Mouse (Mus musculus) MEL (cell line): Measurements from ENCODE around the gene Usp5. TPM values are rescaled to one million over a fixed set of nuclear protein-coding genes. Genes with fewer than 3 reads are reported as not detected.

ENCODE experiments used
- DNase-seq: peaks from one replicate; pipeline ENCODE4 v3.0.0; 2011; ENCODE audit warnings: low read depth, low spot score
- H3K27ac ChIP-seq: 2 replicates; pipeline ENCODE4 v1.5.1; 2012; ENCODE audit warnings: low read depth, mild to moderate bottlenecking, control low read depth, low read length, moderate library complexity; ENCODE audit not compliant: control insufficient read depth
- H3K27me3 ChIP-seq, 2 experiments: fragments of 150-350 bp in 1 of 2; sonication (generic) in 1 of 2; 2 replicates each; pipeline ENCODE4 v1.6.1; 2012; ENCODE audit warnings: low read length in 2 of 2, mild to moderate bottlenecking in 2 of 2, improper control_type of control experiment in 1 of 2, moderate library complexity in 1 of 2; ENCODE audit not compliant: insufficient read depth in 2 of 2, control insufficient read depth in 1 of 2
- H3K36me3 ChIP-seq, 2 experiments: 2 replicates each; pipeline ENCODE4 v1.6.1; 2012 to 2014; ENCODE audit warnings: low read length in 2 of 2, improper control_type of control experiment in 1 of 2, inconsistent platforms in 1 of 2, mild to moderate bottlenecking in 1 of 2; ENCODE audit not compliant: insufficient read depth in 2 of 2, control insufficient read depth in 1 of 2
- H3K4me1 ChIP-seq, 2 experiments: fragments of 150-350 bp in 1 of 2; sonication (generic) in 1 of 2; 2 replicates each; pipeline ENCODE4 v1.6.1; 2012; ENCODE audit warnings: low read length in 2 of 2, improper control_type of control experiment in 1 of 2, mild to moderate bottlenecking in 1 of 2; ENCODE audit not compliant: insufficient read depth in 2 of 2, control insufficient read depth in 1 of 2
- H3K4me3 ChIP-seq, 2 experiments: fragments of 150-350 bp in 1 of 2; sonication (generic) in 1 of 2; 2 replicates each; pipeline ENCODE4 v1.5.1; 2012; ENCODE audit warnings: low read depth in 2 of 2, low read length in 2 of 2, mild to moderate bottlenecking in 2 of 2, moderate library complexity in 2 of 2, control low read depth in 1 of 2, improper control_type of control experiment in 1 of 2; ENCODE audit not compliant: control insufficient read depth in 1 of 2, insufficient read depth in 1 of 2
- H3K79me2 ChIP-seq: 2 replicates; pipeline ENCODE4 v1.6.1; 2012; ENCODE audit warnings: mild to moderate bottlenecking, low read length, moderate library complexity; ENCODE audit not compliant: control insufficient read depth, poor library complexity, insufficient read depth
- H3K9ac ChIP-seq: 2 replicates; pipeline ENCODE4 v1.6.1; 2012; ENCODE audit warnings: low read depth, mild to moderate bottlenecking, control low read depth, low read length, moderate library complexity; ENCODE audit not compliant: control insufficient read depth, poor library complexity, severe bottlenecking
- H3K9me3 ChIP-seq: fragments of 150-350 bp; sonication (generic); replicated peaks from 2 replicates; pipeline ENCODE4 v1.6.1; 2012; ENCODE audit warnings: mild to moderate bottlenecking, low read length, improper control_type of control experiment, moderate library complexity; ENCODE audit not compliant: insufficient read depth
- CHD1 ChIP-seq: IDR thresholded peaks from 2 replicates; pipeline ENCODE4 v1.6.1; 2012; ENCODE audit warnings: low read depth, mild to moderate bottlenecking, inconsistent platforms, low read length, improper control_type of control experiment
- EP300 ChIP-seq, 2 experiments: IDR thresholded peaks; 2 replicates each; pipeline ENCODE4 v1.6.1; 2011; ENCODE audit warnings: improper control_type of control experiment in 2 of 2, low read length in 2 of 2, low read depth in 1 of 2, mild to moderate bottlenecking in 1 of 2
- GATA1 ChIP-seq: IDR thresholded peaks from 2 replicates; pipeline ENCODE4 v1.6.1; 2011; ENCODE audit warnings: low read depth, low read length, improper control_type of control experiment
- JUND ChIP-seq: IDR thresholded peaks from 2 replicates; pipeline ENCODE4 v1.6.1; 2011; ENCODE audit warnings: low read depth, mild to moderate bottlenecking, improper control_type of control experiment, low read length
- MAZ ChIP-seq: IDR thresholded peaks from 2 replicates; pipeline ENCODE4 v1.6.1; 2012; ENCODE audit warnings: low read depth, mild to moderate bottlenecking, inconsistent platforms, low read length, improper control_type of control experiment
- MEF2A ChIP-seq: IDR thresholded peaks from 2 replicates; pipeline ENCODE4 v1.6.1; 2014; ENCODE audit warnings: low read depth, mild to moderate bottlenecking, inconsistent platforms, low read length, improper control_type of control experiment; ENCODE audit not compliant: poor library complexity, insufficient replicate concordance, severe bottlenecking; ENCODE audit errors: extremely low read depth
- NRF1 ChIP-seq: IDR thresholded peaks from 2 replicates; pipeline ENCODE4 v1.6.1; 2014; ENCODE audit warnings: low read depth, mild to moderate bottlenecking, inconsistent platforms, low read length, improper control_type of control experiment, moderate library complexity; ENCODE audit not compliant: poor library complexity, insufficient read depth, severe bottlenecking
- RCOR1 ChIP-seq: IDR thresholded peaks from 2 replicates; pipeline ENCODE4 v1.6.1; 2012; ENCODE audit warnings: low read depth, mild to moderate bottlenecking, inconsistent platforms, low read length, improper control_type of control experiment
- TAL1 ChIP-seq: IDR thresholded peaks from 2 replicates; pipeline ENCODE4 v1.6.1; 2012; ENCODE audit warnings: mild to moderate bottlenecking, inconsistent platforms, low read length, moderate library complexity, mixed read lengths
- TBP ChIP-seq: IDR thresholded peaks from 2 replicates; pipeline ENCODE4 v1.8.0; 2011; ENCODE audit warnings: low read depth, low read length, improper control_type of control experiment
- USF1 ChIP-seq: IDR thresholded peaks from 2 replicates; pipeline ENCODE4 v1.6.1; 2014; ENCODE audit warnings: low read depth, mild to moderate bottlenecking, inconsistent platforms, low read length, improper control_type of control experiment, moderate library complexity
- USF2 ChIP-seq, 2 experiments: IDR thresholded peaks; 2 replicates each; pipeline ENCODE4 v1.6.1; 2011 to 2012; ENCODE audit warnings: improper control_type of control experiment in 2 of 2, low read length in 2 of 2, borderline replicate concordance in 1 of 2, inconsistent platforms in 1 of 2, low read depth in 1 of 2, mild to moderate bottlenecking in 1 of 2; ENCODE audit not compliant: insufficient read depth in 1 of 2
- ZNF384 ChIP-seq: IDR thresholded peaks from 2 replicates; pipeline ENCODE4 v1.6.1; 2012; ENCODE audit warnings: low read depth, mild to moderate bottlenecking, inconsistent platforms, low read length, improper control_type of control experiment
- polyA plus RNA-seq, 2 experiments: library from polyadenylated mRNA; stranded (reverse) in 1 of 2; unstranded in 1 of 2; fragments of >175 nt in 1 of 2; fragments of >200 nt in 1 of 2; gene quantifications; 2 replicates each; pipeline versions ENCODE4 v1.2.1 to v1.2.4; 2012; ENCODE audit warnings: low replicate concordance in 2 of 2, low read depth in 1 of 2; ENCODE audit not compliant: insufficient read length in 2 of 2, insufficient read depth in 1 of 2, missing spikeins in 1 of 2
- total RNA-seq: library from RNA; depleted of rRNA; stranded (reverse); fragments of 300-350 nt; gene quantifications from 2 replicates; pipeline ENCODE4 v1.2.3, GENCODE M21; 2012; rRNA removed

Gene Usp5
- total and polyA plus RNA-seq, 3 experiments: 102 to 129 TPM; not detected in 1

GRCm38 (mm10) chr6:124767536-124767919, 61.8 kb downstream of the Usp5 start:
- no peaks in the 10 kb centered on the region for H3K9me3 ChIP-seq
- no peaks in the 10 kb centered on the region; the same call in 1 of the 2 replicates for H3K79me2 ChIP-seq
- H3K9ac ChIP-seq: no peak overlapping the region

GRCm38 (mm10) chr6:124765951-124766350, 63.3 kb downstream of the Usp5 start:
- no peaks in the 10 kb centered on the region for H3K27me3 ChIP-seq
- no peak overlapping the region for H3K9ac ChIP-seq
- peaks cover 0 to 15% of the 10 kb centered on the region in 2 experiments; a peak in 2 of 4 replicates for H3K4me1 ChIP-seq
- no peak overlapping the region for H3K4me3 ChIP-seq
- no peak for TF ChIP-seq MAZ
- TF ChIP-seq GATA1: no peak
- TF ChIP-seq TBP: no peak
- no peak for TF ChIP-seq ZNF384
- no peak for TF ChIP-seq EP300 (IDR thresholded peaks at IDR 0.05; ENCODE audit: low read depth in 1 of 2, low read length in 2 of 2)
- no peak for DNase-seq
- H3K36me3 ChIP-seq: peaks cover 0 to 6% of the 10 kb centered on the region in 2 experiments; a peak in 1 of 4 replicates
- H3K79me2 ChIP-seq: no peaks in the 10 kb centered on the region; the same call in 1 of the 2 replicates
- H3K9me3 ChIP-seq: no peaks in the 10 kb centered on the region
- H3K27ac ChIP-seq: no peak overlapping the region

More at GRCm38 (mm10) chr6:124767536-124767919, 61.8 kb downstream of the Usp5 start:
- no peak for TF ChIP-seq RCOR1
- no peak for TF ChIP-seq MEF2A
- TF ChIP-seq MAZ: no peak
- TF ChIP-seq USF2 (IDR thresholded peaks at IDR 0.05; ENCODE audit: borderline replicate concordance in 1 of 2, insufficient read depth in 1 of 2, low read depth in 1 of 2, low read length in 2 of 2): no peak
- no peak for TF ChIP-seq CHD1
- TF ChIP-seq NRF1: no peak
- TF ChIP-seq TAL1: no peak
- TF ChIP-seq JUND: no peak
- TF ChIP-seq USF1: no peak
- H3K4me1 ChIP-seq: peaks cover 0 to 15% of the 10 kb centered on the region in 2 experiments; a peak in 2 of 4 replicates
- H3K27ac ChIP-seq: no peak overlapping the region
- H3K4me3 ChIP-seq: no peak overlapping the region
- no peaks in the 10 kb centered on the region; a peak in 1 of 4 replicates for H3K27me3 ChIP-seq
- DNase-seq: no peak
- peaks cover 0 to 6% of the 10 kb centered on the region in 2 experiments; a peak in 1 of 4 replicates for H3K36me3 ChIP-seq

Other genes starting within 250 kb of the Usp5 start
- gene C1s2, start 193.4 kb downstream of the Usp5 start, total RNA-seq: 0.12 and 0.16 TPM in 2 replicates
- gene C1s2, start 193.4 kb downstream of the Usp5 start, polyA plus RNA-seq: under 1 TPM in 1 of 2 experiments, not detected in 1; 0.25 TPM
- gene Lpcat3, start 166.5 kb downstream of the Usp5 start, total RNA-seq: 135 and 143 TPM in 2 replicates
- gene Lpcat3, start 166.5 kb downstream of the Usp5 start, polyA plus RNA-seq: 100 to 1,000 TPM in 1 of 2 experiments, not detected in 1; 337 TPM
- 378 and 391 TPM in 2 replicates for gene Emg1, start 117.3 kb downstream of the Usp5 start, total RNA-seq
- gene Emg1, start 117.3 kb downstream of the Usp5 start, polyA plus RNA-seq: 100 to 1,000 TPM in 1 of 2 experiments, not detected in 1; 346 TPM
- gene Phb2, start 117.1 kb downstream of the Usp5 start, total RNA-seq: 623 and 706 TPM in 2 replicates
- gene Phb2, start 117.1 kb downstream of the Usp5 start, polyA plus RNA-seq: 100 to 1,000 TPM; 309 to 815 TPM
- 74.1 and 91.9 TPM in 2 replicates for gene Ptpn6, start 90.8 kb downstream of the Usp5 start, total RNA-seq
- gene Ptpn6, start 90.8 kb downstream of the Usp5 start, polyA plus RNA-seq: 100 to 1,000 TPM in 1 of 2 experiments, not detected in 1; 184 TPM
- gene Grcc10, start 88.1 kb downstream of the Usp5 start, total RNA-seq: 41.9 and 57.4 TPM in 2 replicates
- 10 to 100 TPM in 1 of 2 experiments, not detected in 1; 62.9 TPM for gene Grcc10, start 88.1 kb downstream of the Usp5 start, polyA plus RNA-seq
- not detected in 2 replicates for gene Gm45234, start 73.5 kb downstream of the Usp5 start, total RNA-seq
- under 1 TPM in 1 of 2 experiments, not detected in 1; 0.15 TPM for gene Gm45234, start 73.5 kb downstream of the Usp5 start, polyA plus RNA-seq
- 1.6 and 1.7 TPM in 2 replicates for gene Atn1, start 73.0 kb downstream of the Usp5 start, total RNA-seq
- gene Atn1, start 73.0 kb downstream of the Usp5 start, polyA plus RNA-seq: 10 to 100 TPM in 1 of 2 experiments, not detected in 1; 43.2 TPM
- 3.2 and 5.5 TPM in 2 replicates for gene Eno2, start 59.8 kb downstream of the Usp5 start, total RNA-seq
- 10 to 100 TPM in 1 of 2 experiments, not detected in 1; 12.5 TPM for gene Eno2, start 59.8 kb downstream of the Usp5 start, polyA plus RNA-seq
- gene Lrrc23, start 49.8 kb downstream of the Usp5 start, total RNA-seq: 0.10 TPM in 1 of 2 replicates, not detected in the other
- gene Lrrc23, start 49.8 kb downstream of the Usp5 start, polyA plus RNA-seq: under 1 TPM in 1 of 2 experiments, not detected in 1; 0.11 TPM
- 5.2 and 7.3 TPM in 2 replicates for gene Spsb2, start 20.8 kb downstream of the Usp5 start, total RNA-seq
- 1 to 10 TPM in 1 of 2 experiments, not detected in 1; 7.7 TPM for gene Spsb2, start 20.8 kb downstream of the Usp5 start, polyA plus RNA-seq
- gene Tpi1, start 15.2 kb downstream of the Usp5 start, total RNA-seq: 440 and 731 TPM in 2 replicates
- 1,000 to 10,000 TPM in 1 of 2 experiments, 100 to 1,000 TPM in 1; 102 to 1,182 TPM for gene Tpi1, start 15.2 kb downstream of the Usp5 start, polyA plus RNA-seq
- gene Cdca3, start 63 bp upstream of the Usp5 start, total RNA-seq: 54.5 and 70.0 TPM in 2 replicates
- gene Cdca3, start 63 bp upstream of the Usp5 start, polyA plus RNA-seq: 100 to 1,000 TPM in 1 of 2 experiments, not detected in 1; 185 TPM
- gene Gnb3, start 10.8 kb upstream of the Usp5 start, total RNA-seq: 0.08 TPM in 1 of 2 replicates, not detected in the other
- gene Gnb3, start 10.8 kb upstream of the Usp5 start, polyA plus RNA-seq: under 1 TPM in 1 of 2 experiments, not detected in 1; 0.21 TPM
- gene P3h3, start 28.3 kb upstream of the Usp5 start, total RNA-seq: 0.23 and 0.29 TPM in 2 replicates
- 1 to 10 TPM in 1 of 2 experiments, not detected in 1; 2.1 TPM for gene P3h3, start 28.3 kb upstream of the Usp5 start, polyA plus RNA-seq
- 0.08 and 0.20 TPM in 2 replicates for gene Gpr162, start 34.5 kb upstream of the Usp5 start, total RNA-seq
- under 1 TPM in 1 of 2 experiments, not detected in 1; 0.84 TPM for gene Gpr162, start 34.5 kb upstream of the Usp5 start, polyA plus RNA-seq
- gene Cd4, start 58.7 kb upstream of the Usp5 start, total RNA-seq: not detected in 2 replicates
- gene Cd4, start 58.7 kb upstream of the Usp5 start, polyA plus RNA-seq: not detected
- gene Lag3, start 82.2 kb upstream of the Usp5 start, total RNA-seq: 0.16 and 0.35 TPM in 2 replicates
- gene Lag3, start 82.2 kb upstream of the Usp5 start, polyA plus RNA-seq: 1 to 10 TPM in 1 of 2 experiments, not detected in 1; 1.3 TPM
- 19.8 and 31.8 TPM in 2 replicates for gene Ptms, start 90.6 kb upstream of the Usp5 start, total RNA-seq
- 100 to 1,000 TPM in 1 of 2 experiments, not detected in 1; 177 TPM for gene Ptms, start 90.6 kb upstream of the Usp5 start, polyA plus RNA-seq
- gene Mlf2, start 101.9 kb upstream of the Usp5 start, total RNA-seq: 133 and 154 TPM in 2 replicates
- gene Mlf2, start 101.9 kb upstream of the Usp5 start, polyA plus RNA-seq: 100 to 1,000 TPM in 1 of 2 experiments, not detected in 1; 340 TPM
- gene Cops7a, start 136.1 kb upstream of the Usp5 start, total RNA-seq: 75.1 and 85.0 TPM in 2 replicates
- gene Cops7a, start 136.1 kb upstream of the Usp5 start, polyA plus RNA-seq: 100 to 1,000 TPM in 1 of 2 experiments, not detected in 1; 150 TPM
- gene Pianp, start 167.2 kb upstream of the Usp5 start, total RNA-seq: 0.19 and 0.33 TPM in 2 replicates
- 1 to 10 TPM in 1 of 2 experiments, not detected in 1; 5.5 TPM for gene Pianp, start 167.2 kb upstream of the Usp5 start, polyA plus RNA-seq
- 19.2 and 19.5 TPM in 2 replicates for gene Zfp384, start 179.7 kb upstream of the Usp5 start, total RNA-seq
- 10 to 100 TPM in 1 of 2 experiments, not detected in 1; 57.4 TPM for gene Zfp384, start 179.7 kb upstream of the Usp5 start, polyA plus RNA-seq
- gene Ing4, start 210.3 kb upstream of the Usp5 start, total RNA-seq: 26.3 and 29.5 TPM in 2 replicates
- 10 to 100 TPM in 1 of 2 experiments, not detected in 1; 34.9 TPM for gene Ing4, start 210.3 kb upstream of the Usp5 start, polyA plus RNA-seq
- gene Acrbp, start 220.2 kb upstream of the Usp5 start, total RNA-seq: 1.2 and 3.3 TPM in 2 replicates
- 1 to 10 TPM in 1 of 2 experiments, not detected in 1; 5.3 TPM for gene Acrbp, start 220.2 kb upstream of the Usp5 start, polyA plus RNA-seq
- gene Lpar5, start 238.4 kb upstream of the Usp5 start, total RNA-seq: 2.8 and 3.5 TPM in 2 replicates
- 10 to 100 TPM in 1 of 2 experiments, not detected in 1; 16.2 TPM for gene Lpar5, start 238.4 kb upstream of the Usp5 start, polyA plus RNA-seq